Mouse (Mus musculus): Measurements from ENCODE around the gene Agmo. TPM values are rescaled to one million over a fixed set of nuclear protein-coding genes. Genes with fewer than 3 reads are reported as not detected.

Gene Agmo
- polyA plus RNA-seq, 1 experiment from 2014 or later, result 0.49 TPM

- Histone ChIP-seq H3K4me2 (ENCODE audit: low read length) (no peak overlapping the region), H3K9me3 (ENCODE audit: control insufficient read depth, low read length) (no peaks in the 10 kb centered on the region), H3K9ac (ENCODE audit: low read length) (no peak overlapping the region), H3K4me3 (ENCODE audit: control insufficient read depth in 1 of 2, insufficient read depth in 1 of 2, low read depth in 1 of 2, low read length in 2 of 2) (no peak overlapping the region), H3K4me1 (ENCODE audit: control insufficient read depth in 2 of 2, insufficient read depth in 2 of 2, low read length in 2 of 2) (no peaks in the 10 kb centered on the region), H3K36me3 (ENCODE audit: control insufficient read depth, insufficient read depth, low read length) (no peaks in the 10 kb centered on the region), H3K27ac (replicated peaks in 1 of 2; ENCODE audit: control insufficient read depth in 1 of 2, insufficient read depth in 1 of 2, low read depth in 2 of 2, low read length in 2 of 2) (no peak overlapping the region), H3K27me3 (ENCODE audit: control insufficient read depth, insufficient read depth, low read length) (no peaks in the 10 kb centered on the region)
- no peak for ATAC-seq (ENCODE audit: insufficient number of reproducible peaks, insufficient read depth, low FRiP score, low read depth)
Observed at GRCm38 (mm10) chr12:37259771-37260528, 18.5 kb downstream of the Agmo start.

- Histone ChIP-seq H3K4me3 (ENCODE audit: control insufficient read depth in 1 of 2, insufficient read depth in 1 of 2, low read depth in 1 of 2, low read length in 2 of 2) (no peak overlapping the region), H3K36me3 (ENCODE audit: control insufficient read depth, insufficient read depth, low read length) (no peaks in the 10 kb centered on the region), H3K27me3 (ENCODE audit: control insufficient read depth, insufficient read depth, low read length) (no peaks in the 10 kb centered on the region), H3K9me3 (ENCODE audit: control insufficient read depth, low read length) (no peaks in the 10 kb centered on the region), H3K4me2 (ENCODE audit: low read length) (no peak overlapping the region), H3K4me1 (ENCODE audit: control insufficient read depth in 2 of 2, insufficient read depth in 2 of 2, low read length in 2 of 2) (no peaks in the 10 kb centered on the region), H3K27ac (replicated peaks in 1 of 2; ENCODE audit: control insufficient read depth in 1 of 2, insufficient read depth in 1 of 2, low read depth in 2 of 2, low read length in 2 of 2) (no peak overlapping the region), H3K9ac (ENCODE audit: low read length) (no peak overlapping the region)
- 73% methylated on average over 3 of the region's 3 CpGs for WGBS
- no peak for ATAC-seq (ENCODE audit: insufficient number of reproducible peaks, insufficient read depth, low FRiP score, low read depth)
Observed at GRCm38 (mm10) chr12:37263685-37264084, 22.2 kb downstream of the Agmo start.

GRCm38 (mm10) chr12:37268636-37269152 lies 27.3 kb downstream of the Agmo start:
- 32% methylated on average over 6 of the region's 6 CpGs for WGBS
- no peak overlapping the region for H3K27ac ChIP-seq (replicated peaks in 1 of 2; ENCODE audit: control insufficient read depth in 1 of 2, insufficient read depth in 1 of 2, low read depth in 2 of 2, low read length in 2 of 2)
- no peak for ATAC-seq (ENCODE audit: insufficient number of reproducible peaks, insufficient read depth, low FRiP score, low read depth)

GRCm38 (mm10) chr12:37272660-37273059 lies 31.2 kb downstream of the Agmo start:
- no peaks in the 10 kb centered on the region for H3K36me3 ChIP-seq (ENCODE audit: control insufficient read depth, insufficient read depth, low read length)
- no peak overlapping the region for H3K9ac ChIP-seq (ENCODE audit: low read length)
- 77% methylated on average over 3 of the region's 3 CpGs for WGBS
- no peaks in the 10 kb centered on the region for H3K4me1 ChIP-seq (ENCODE audit: control insufficient read depth in 2 of 2, insufficient read depth in 2 of 2, low read length in 2 of 2)
- H3K9me3 ChIP-seq (ENCODE audit: control insufficient read depth, low read length), result no peaks in the 10 kb centered on the region
- H3K4me3 ChIP-seq (ENCODE audit: control insufficient read depth in 1 of 2, insufficient read depth in 1 of 2, low read depth in 1 of 2, low read length in 2 of 2), result no peak overlapping the region
- no peak for ATAC-seq (ENCODE audit: insufficient number of reproducible peaks, insufficient read depth, low FRiP score, low read depth)
- no peak overlapping the region for H3K27ac ChIP-seq (replicated peaks in 1 of 2; ENCODE audit: control insufficient read depth in 1 of 2, insufficient read depth in 1 of 2, low read depth in 2 of 2, low read length in 2 of 2)
- no peak overlapping the region for H3K4me2 ChIP-seq (ENCODE audit: low read length)
- no peaks in the 10 kb centered on the region for H3K27me3 ChIP-seq (ENCODE audit: control insufficient read depth, insufficient read depth, low read length)

More at GRCm38 (mm10) chr12:37268636-37269152, 27.3 kb downstream of the Agmo start:
- Histone ChIP-seq H3K4me3 (ENCODE audit: control insufficient read depth in 1 of 2, insufficient read depth in 1 of 2, low read depth in 1 of 2, low read length in 2 of 2) (no peak overlapping the region), H3K9ac (ENCODE audit: low read length) (no peak overlapping the region), H3K4me2 (ENCODE audit: low read length) (no peak overlapping the region), H3K36me3 (ENCODE audit: control insufficient read depth, insufficient read depth, low read length) (no peaks in the 10 kb centered on the region), H3K9me3 (ENCODE audit: control insufficient read depth, low read length) (no peaks in the 10 kb centered on the region), H3K27me3 (ENCODE audit: control insufficient read depth, insufficient read depth, low read length) (no peaks in the 10 kb centered on the region), H3K4me1 (ENCODE audit: control insufficient read depth in 2 of 2, insufficient read depth in 2 of 2, low read length in 2 of 2) (no peaks in the 10 kb centered on the region)

- Histone ChIP-seq H3K9me3 (ENCODE audit: control insufficient read depth, low read length) (no peaks in the 10 kb centered on the region), H3K27me3 (ENCODE audit: control insufficient read depth, insufficient read depth, low read length) (no peaks in the 10 kb centered on the region), H3K27ac (replicated peaks in 1 of 2; ENCODE audit: control insufficient read depth in 1 of 2, insufficient read depth in 1 of 2, low read depth in 2 of 2, low read length in 2 of 2) (no peak overlapping the region), H3K4me3 (ENCODE audit: control insufficient read depth in 1 of 2, insufficient read depth in 1 of 2, low read depth in 1 of 2, low read length in 2 of 2) (no peak overlapping the region), H3K4me1 (ENCODE audit: control insufficient read depth in 2 of 2, insufficient read depth in 2 of 2, low read length in 2 of 2) (no peaks in the 10 kb centered on the region), H3K4me2 (ENCODE audit: low read length) (no peak overlapping the region), H3K36me3 (ENCODE audit: control insufficient read depth, insufficient read depth, low read length) (no peaks in the 10 kb centered on the region), H3K9ac (ENCODE audit: low read length) (no peak overlapping the region)
- ATAC-seq (ENCODE audit: insufficient number of reproducible peaks, insufficient read depth, low FRiP score, low read depth), result no peak
- 80% methylated on average over 5 of the region's 5 CpGs for WGBS
Observed at GRCm38 (mm10) chr12:37273964-37274657, 32.7 kb downstream of the Agmo start.

- no peaks in the 10 kb centered on the region for H3K4me1 ChIP-seq (ENCODE audit: control insufficient read depth in 2 of 2, insufficient read depth in 2 of 2, low read length in 2 of 2)
- no peaks in the 10 kb centered on the region for H3K9me3 ChIP-seq (ENCODE audit: control insufficient read depth, low read length)
- H3K9ac ChIP-seq (ENCODE audit: low read length), result no peak overlapping the region
- H3K36me3 ChIP-seq (ENCODE audit: control insufficient read depth, insufficient read depth, low read length), result no peaks in the 10 kb centered on the region
- no peak overlapping the region for H3K27ac ChIP-seq (replicated peaks in 1 of 2; ENCODE audit: control insufficient read depth in 1 of 2, insufficient read depth in 1 of 2, low read depth in 2 of 2, low read length in 2 of 2)
- H3K27me3 ChIP-seq (ENCODE audit: control insufficient read depth, insufficient read depth, low read length), result no peaks in the 10 kb centered on the region
- no peak for ATAC-seq (ENCODE audit: insufficient number of reproducible peaks, insufficient read depth, low FRiP score, low read depth)
- no peak overlapping the region for H3K4me2 ChIP-seq (ENCODE audit: low read length)
- no peak overlapping the region for H3K4me3 ChIP-seq (ENCODE audit: control insufficient read depth in 1 of 2, insufficient read depth in 1 of 2, low read depth in 1 of 2, low read length in 2 of 2)
- WGBS, result 54% methylated on average over 2 of the region's 2 CpGs
Observed at GRCm38 (mm10) chr12:37274658-37275019, 33.2 kb downstream of the Agmo start.

- 58% methylated on average over 1 of the region's 1 CpGs for WGBS
- Histone ChIP-seq H3K36me3 (ENCODE audit: control insufficient read depth, insufficient read depth, low read length) (no peaks in the 10 kb centered on the region), H3K27ac (replicated peaks in 1 of 2; ENCODE audit: control insufficient read depth in 1 of 2, insufficient read depth in 1 of 2, low read depth in 2 of 2, low read length in 2 of 2) (no peak overlapping the region), H3K4me1 (ENCODE audit: control insufficient read depth in 2 of 2, insufficient read depth in 2 of 2, low read length in 2 of 2) (no peaks in the 10 kb centered on the region), H3K9ac (ENCODE audit: low read length) (no peak overlapping the region), H3K9me3 (ENCODE audit: control insufficient read depth, low read length) (no peaks in the 10 kb centered on the region), H3K4me2 (ENCODE audit: low read length) (no peak overlapping the region), H3K27me3 (ENCODE audit: control insufficient read depth, insufficient read depth, low read length) (no peaks in the 10 kb centered on the region), H3K4me3 (ENCODE audit: control insufficient read depth in 1 of 2, insufficient read depth in 1 of 2, low read depth in 1 of 2, low read length in 2 of 2) (no peak overlapping the region)
- no peak for ATAC-seq (ENCODE audit: insufficient number of reproducible peaks, insufficient read depth, low FRiP score, low read depth)
Observed at GRCm38 (mm10) chr12:37306956-37307466, 65.6 kb downstream of the Agmo start.

Data from heart, embryonic 14.5 days (tissue).